Mouse (Mus musculus) layer of hippocampus, postnatal 36 days (tissue): ENCODE data around the gene Il34. TPM values are rescaled to one million over a fixed set of nuclear protein-coding genes. Genes with fewer than 3 reads are reported as not detected.

Experiments used
- DNase-seq, 2 experiments: peaks; one replicate each; pipeline ENCODE4 v3.0.0; 2022
- total RNA-seq, 2 experiments: library from RNA; stranded (reverse); gene quantifications; 2 replicates each; pipeline ENCODE4 v1.2.3; 2021

Il34 gene
- total RNA-seq, 2 experiments from 2014 or later = 76.7 to 81.1 TPM

DNA sequence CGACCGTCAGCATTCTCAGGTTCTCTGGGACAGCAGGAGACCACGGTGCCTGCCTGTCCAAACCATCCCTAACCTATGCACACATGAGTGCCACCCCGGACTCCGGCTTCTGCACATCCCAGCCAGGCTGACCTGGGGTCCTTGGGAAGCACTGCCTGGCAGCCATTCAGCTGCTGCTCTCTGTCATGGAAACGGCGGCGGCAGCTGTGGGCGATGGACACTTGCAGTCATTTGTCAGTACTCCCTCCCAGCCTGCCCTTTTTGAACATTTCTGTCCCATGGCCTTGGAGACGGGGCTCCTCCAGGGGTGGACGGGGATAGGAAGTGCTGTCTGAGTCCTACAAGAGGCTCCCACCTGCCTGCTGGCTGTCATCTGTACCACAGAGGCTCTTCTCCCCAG is 97.3 kb downstream of the Il34 start:
- no peak for DNase-seq

DNA sequence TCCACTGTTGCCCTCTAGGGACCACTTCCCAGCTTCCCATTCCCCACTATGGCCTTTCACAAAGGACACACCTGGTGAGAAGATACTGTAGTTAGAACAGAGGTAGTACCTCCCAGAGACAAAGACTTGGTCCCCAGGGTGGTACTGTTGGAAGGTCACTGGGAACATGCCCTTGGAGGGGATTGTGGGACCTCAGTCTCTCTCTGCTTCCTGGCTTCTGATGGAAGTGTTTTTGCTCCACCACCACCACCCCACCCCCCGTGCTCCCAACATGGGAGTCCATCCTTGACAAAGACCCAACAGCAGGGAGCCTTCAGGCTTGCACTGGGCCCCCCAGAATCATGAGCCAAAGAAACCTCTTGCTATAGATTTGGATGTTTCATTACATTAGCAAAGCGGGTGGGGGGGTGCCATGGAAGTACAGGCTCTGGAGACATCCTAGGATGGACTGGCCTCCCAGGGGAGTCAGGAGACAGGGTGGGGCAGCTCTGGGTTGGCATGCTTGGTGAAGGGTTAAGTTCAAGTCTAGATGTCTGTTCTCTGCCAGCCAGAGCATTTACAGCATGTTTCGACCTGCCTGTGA is 99.3 kb downstream of the Il34 start:
- DNase-seq = no peak

- DNase-seq = peak; percentile 60 to 69
Measured at GRCm38 (mm10) chr8:110705391-110706287, 100.1 kb downstream of the Il34 start.

DNA sequence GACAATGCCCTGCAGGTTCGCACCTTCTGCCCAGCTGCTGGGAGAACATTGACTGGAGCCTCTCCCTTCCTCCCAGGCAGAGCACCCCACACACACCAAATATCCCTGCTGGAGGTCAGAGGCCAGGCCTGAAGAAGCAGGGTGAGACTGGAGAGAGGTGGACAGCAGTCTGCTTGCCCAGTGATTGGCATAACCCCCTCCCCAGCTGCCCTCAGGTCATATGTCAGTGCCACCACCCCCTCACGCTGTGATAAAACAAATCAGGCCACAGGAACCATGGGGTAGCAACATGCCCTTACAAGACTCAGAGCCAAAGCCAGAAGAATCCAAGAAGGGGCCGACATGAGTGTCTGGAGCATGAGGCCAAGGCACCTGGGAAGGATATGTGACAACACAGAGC is 101.6 kb downstream of the Il34 start:
- DNase-seq = no peak

GRCm38 (mm10) chr8:110703460-110704061 is 102.2 kb downstream of the Il34 start:
- no peak for DNase-seq

DNA sequence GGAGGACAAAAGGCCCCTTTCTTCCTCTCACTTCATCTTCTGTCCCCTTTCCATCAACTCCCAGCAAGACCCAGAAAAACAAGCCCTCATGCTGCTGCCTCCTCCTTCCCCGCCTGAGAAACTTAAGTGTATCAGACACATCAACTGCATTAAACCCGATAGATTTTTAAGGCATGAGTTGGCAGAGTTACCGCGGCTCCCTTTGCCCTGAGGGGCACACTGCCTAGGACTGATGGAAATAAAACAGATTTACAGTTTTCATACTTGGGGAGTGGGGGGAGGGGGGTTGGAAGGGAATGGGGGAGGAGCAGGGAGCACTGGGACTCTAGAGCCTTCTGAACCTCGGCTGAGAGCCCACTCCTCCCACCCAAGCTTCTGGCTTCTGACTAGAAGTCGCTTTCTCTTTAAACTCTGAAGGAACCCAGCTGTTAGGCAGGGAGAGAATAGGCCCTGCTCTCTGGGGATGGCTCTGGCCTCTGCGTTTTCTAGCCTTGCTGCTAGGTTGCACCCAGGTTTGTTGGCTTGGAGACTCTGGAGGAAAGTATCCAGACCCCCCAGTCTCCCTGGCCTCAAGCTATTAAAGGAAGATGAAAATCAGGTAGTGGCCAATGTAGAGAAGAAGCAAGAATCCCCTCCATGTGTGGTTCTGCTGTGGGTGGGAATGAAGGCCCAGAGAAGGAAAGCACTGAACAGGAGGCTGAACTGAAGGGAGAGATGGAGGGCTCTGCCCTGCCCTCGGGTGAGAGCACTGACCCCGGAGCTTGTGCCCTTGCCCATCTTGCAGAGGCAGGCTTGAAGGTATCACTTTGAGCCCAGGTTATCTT is 102.9 kb downstream of the Il34 start:
- no peak for DNase-seq

- no peak for DNase-seq
Measured at GRCm38 (mm10) chr8:110700561-110700960, 105.2 kb downstream of the Il34 start.

DNA sequence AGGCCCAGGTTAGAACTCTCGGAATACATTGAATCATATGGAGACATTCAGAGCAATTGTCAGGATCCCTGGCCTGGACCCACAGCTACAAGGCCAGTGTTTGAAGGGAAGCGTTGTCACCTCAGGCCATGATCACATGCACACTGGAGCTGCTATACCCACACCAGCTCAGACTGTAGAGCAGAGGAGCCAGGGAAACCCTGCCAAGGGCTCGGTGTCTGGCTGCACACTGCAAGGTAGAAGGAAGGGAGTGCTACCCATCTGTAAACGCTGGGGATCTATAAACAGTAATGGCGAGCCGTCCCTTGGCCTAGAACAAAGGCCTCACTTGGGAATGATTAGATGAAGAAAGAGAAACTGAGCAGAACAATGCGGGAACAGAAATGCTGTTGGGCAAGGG is 106.2 kb downstream of the Il34 start:
- DNase-seq = no peak

GRCm38 (mm10) chr8:110698098-110698497 is 107.6 kb downstream of the Il34 start:
- no peak for DNase-seq

- no peak for DNase-seq
Measured at GRCm38 (mm10) chr8:110697571-110697970, 108.2 kb downstream of the Il34 start.

GRCm38 (mm10) chr8:110696051-110696450 is 109.7 kb downstream of the Il34 start:
- no peak for DNase-seq

- no peak for DNase-seq
Measured at GRCm38 (mm10) chr8:110695431-110695830, 110.3 kb downstream of the Il34 start.

DNA sequence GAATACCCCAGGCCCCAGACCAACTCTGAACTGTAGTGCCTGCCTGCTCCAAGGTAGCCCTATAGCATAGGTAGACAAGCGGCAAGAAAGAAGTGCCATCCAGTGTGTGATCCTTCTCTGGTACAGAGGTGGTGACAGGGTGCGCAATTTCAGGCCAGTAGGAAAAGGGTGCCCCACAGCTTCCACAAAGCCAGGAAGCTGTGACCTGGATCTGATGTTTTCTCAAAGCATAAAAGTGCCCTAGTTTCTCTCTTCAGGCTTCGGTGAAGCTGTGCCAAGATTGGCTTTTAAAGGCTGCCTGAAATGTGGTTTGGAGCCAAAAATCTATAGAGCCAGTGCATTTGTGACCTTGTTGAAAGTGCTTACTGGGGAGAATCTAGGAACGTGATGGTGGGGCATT is 110.9 kb downstream of the Il34 start:
- no peak for DNase-seq

DNA sequence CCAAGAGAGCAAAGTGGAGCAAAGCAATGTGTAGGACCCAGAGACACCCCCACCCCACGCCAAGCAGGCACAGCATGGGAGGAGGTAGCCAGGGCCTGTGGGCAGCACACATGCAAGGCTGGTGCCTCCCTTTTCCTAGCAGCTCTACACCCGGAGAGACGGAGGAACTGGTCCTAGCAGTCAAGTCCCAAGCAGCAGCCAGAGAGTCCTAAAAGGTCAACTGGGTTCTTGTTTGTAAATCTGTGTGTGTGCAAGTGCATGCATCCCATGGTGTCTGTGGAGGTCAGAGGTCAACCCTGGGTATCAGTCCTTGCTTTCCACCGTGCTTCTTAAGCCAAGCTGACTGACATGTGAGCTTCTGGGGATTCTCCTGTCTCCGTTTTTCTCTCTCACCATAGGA is 111.5 kb downstream of the Il34 start:
- DNase-seq = no peak

Other genes starting within 250 kb of the Il34 start
- 10 to 100 TPM; 23.9 TPM for gene Vac14, start 187.3 kb downstream of the Il34 start, total RNA-seq
- gene Mtss1l, start 84.4 kb downstream of the Il34 start, total RNA-seq = 100 to 1,000 TPM; 218 to 225 TPM
- gene Cog4, start 40.7 kb upstream of the Il34 start, total RNA-seq = 10 to 100 TPM; 58.6 to 67.6 TPM
- 10 to 100 TPM; 73.1 to 76.9 TPM for gene Sf3b3, start 40.9 kb upstream of the Il34 start, total RNA-seq
- gene Fuk, start 96.6 kb upstream of the Il34 start, total RNA-seq = 10 to 100 TPM; 20.8 to 24.0 TPM
- gene St3gal2, start 114.0 kb upstream of the Il34 start, total RNA-seq = 10 to 100 TPM; 94.9 to 95.6 TPM
- gene Ddx19a, start 191.9 kb upstream of the Il34 start, total RNA-seq = 10 to 100 TPM; 28.9 to 31.0 TPM
- gene Ddx19b, start 225.8 kb upstream of the Il34 start, total RNA-seq = 10 to 100 TPM; 19.9 TPM
- 10 to 100 TPM; 85.2 to 88.8 TPM for gene Aars, start 227.2 kb upstream of the Il34 start, total RNA-seq